Comparison of ENCODE assay signal across 33 mouse cellular contexts in the genomic region with DNA sequence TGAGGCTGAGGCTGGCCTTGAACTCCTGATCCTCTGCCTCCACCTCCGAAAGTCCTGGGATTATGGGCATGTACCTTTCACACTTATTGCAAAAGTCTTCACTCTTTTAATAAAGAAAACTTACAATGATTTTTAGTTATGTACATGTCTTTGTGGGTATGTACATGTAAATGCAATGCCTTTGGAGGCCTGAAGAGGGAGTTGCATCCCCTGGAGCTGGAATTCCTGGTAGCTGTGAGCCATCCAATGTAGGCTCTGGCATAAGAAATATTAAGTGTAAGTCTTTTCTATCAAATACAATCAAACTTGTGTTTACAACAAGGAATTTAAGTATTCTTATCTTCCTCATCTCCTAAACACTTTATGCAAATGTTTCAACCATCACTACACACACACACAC. TPM values are rescaled to one million over a fixed set of nuclear protein-coding genes. Genes with fewer than 3 reads are reported as not detected.
"Had no signal": no experiment of that assay in that cellular context is flagged by ENCODE, and none has a peak within 500 bp of the region (broad histone marks: within the 10 kb centered on the region; RNA-seq: fewer than 3 reads in every experiment).

No protein-coding gene starts in this region.

- H3K9ac ChIP-seq: liver, embryonic 15.5 days; midbrain, embryonic 15.5 days; neural tube, embryonic 13.5 days; stomach, embryonic 15.5 days had no signal

- H3K27me3 ChIP-seq: midbrain, embryonic 15.5 days; neural tube, embryonic 13.5 days; stomach, embryonic 15.5 days had no signal

- H3K36me3 ChIP-seq: liver, embryonic 15.5 days; midbrain, embryonic 15.5 days; neural tube, embryonic 13.5 days; stomach, embryonic 15.5 days had no signal

- H3K4me3 ChIP-seq: left cerebral cortex, adult 2 months; liver, embryonic 15.5 days; midbrain, embryonic 15.5 days; myocyte; neural tube, embryonic 13.5 days; stomach, embryonic 15.5 days had no signal

- H3K9me3 ChIP-seq: liver, embryonic 15.5 days; midbrain, embryonic 15.5 days; neural tube, embryonic 13.5 days; stomach, embryonic 15.5 days had no signal

- H3K4me2 ChIP-seq: liver, embryonic 11.5 days; liver, embryonic 15.5 days; midbrain, embryonic 11.5 days; midbrain, embryonic 15.5 days; neural tube, embryonic 13.5 days; stomach, embryonic 15.5 days had no signal

- H3K4me1 ChIP-seq: liver, embryonic 15.5 days; midbrain, embryonic 15.5 days; stomach, embryonic 15.5 days had no signal

- ATAC-seq: midbrain, embryonic 15.5 days had no signal

- DNase-seq: kidney, adult 11 months; kidney, adult 8-10 months; kidney, postnatal 14 days; kidney, postnatal 4 days; layer of hippocampus, adult 9-11 months; lung, adult 18-20 months; retina, postnatal 1 day; right cerebral cortex, postnatal 25 days; spleen, adult 18-20 months; thymus, adult 18-20 months; thymus, postnatal 36 days had no signal

- H3K27ac ChIP-seq: left cerebral cortex, adult 2 months; liver, embryonic 15.5 days; midbrain, embryonic 15.5 days; neural tube, embryonic 13.5 days; stomach, embryonic 15.5 days had no signal

RNA-seq across cellular contexts. Expression of gene Aqp2, which starts 19.9 kb away (rescaled TPM):
- total RNA-seq: layer of hippocampus, adult 18-20 months; left cerebral cortex, postnatal 10 days; left cerebral cortex, postnatal 36 days; megakaryocyte progenitor cell, adult 5-6 weeks; megakaryocyte-erythroid progenitor cell, adult 5-6 weeks; monocyte, adult 5-6 weeks; neutrophil, adult 5-6 weeks had no signal
- polyA plus RNA-seq: limb, embryonic 11.5 days; limb, embryonic 14.5 days; liver, embryonic 11.5 days; liver, embryonic 15.5 days; lung, embryonic 16.5 days; midbrain, embryonic 11.5 days; midbrain, embryonic 15.5 days; neural tube, embryonic 13.5 days; stomach, embryonic 15.5 days; urinary bladder, adult 2 months had no signal

RNA-seq across cellular contexts. Expression of gene Faim2, which starts 31.0 kb away (rescaled TPM):
- total RNA-seq: megakaryocyte-erythroid progenitor cell, adult 5-6 weeks; monocyte, adult 5-6 weeks; neutrophil, adult 5-6 weeks had no signal
- polyA plus RNA-seq: limb, embryonic 11.5 days had no signal

RNA-seq across cellular contexts. Expression of gene Aqp5, which starts 31.6 kb away (rescaled TPM):
- total RNA-seq: layer of hippocampus, adult 18-20 months; megakaryocyte progenitor cell, adult 5-6 weeks; megakaryocyte-erythroid progenitor cell, adult 5-6 weeks; monocyte, adult 5-6 weeks; neutrophil, adult 5-6 weeks had no signal
- polyA plus RNA-seq: limb, embryonic 11.5 days had no signal

RNA-seq across cellular contexts. Expression of gene Aqp6, which starts 42.3 kb away (rescaled TPM):
- total RNA-seq: layer of hippocampus, adult 18-20 months; layer of hippocampus, postnatal 25 days; megakaryocyte progenitor cell, adult 5-6 weeks; megakaryocyte-erythroid progenitor cell, adult 5-6 weeks; monocyte, adult 5-6 weeks; neutrophil, adult 5-6 weeks had no signal
- polyA plus RNA-seq: kidney, embryonic 16.5 days; limb, embryonic 11.5 days; liver, embryonic 11.5 days; liver, embryonic 15.5 days; lung, embryonic 16.5 days; myocyte; stomach, embryonic 15.5 days; testis, adult 2 months had no signal
